Mouse (Mus musculus): ENCODE results near the gene Wbp1. TPM values are rescaled to one million over a fixed set of nuclear protein-coding genes. Genes with fewer than 3 reads are reported as not detected.

Gene Wbp1
- total RNA-seq, 2 experiments from 2014 or later, result 34.8 to 89.9 TPM

DNA sequence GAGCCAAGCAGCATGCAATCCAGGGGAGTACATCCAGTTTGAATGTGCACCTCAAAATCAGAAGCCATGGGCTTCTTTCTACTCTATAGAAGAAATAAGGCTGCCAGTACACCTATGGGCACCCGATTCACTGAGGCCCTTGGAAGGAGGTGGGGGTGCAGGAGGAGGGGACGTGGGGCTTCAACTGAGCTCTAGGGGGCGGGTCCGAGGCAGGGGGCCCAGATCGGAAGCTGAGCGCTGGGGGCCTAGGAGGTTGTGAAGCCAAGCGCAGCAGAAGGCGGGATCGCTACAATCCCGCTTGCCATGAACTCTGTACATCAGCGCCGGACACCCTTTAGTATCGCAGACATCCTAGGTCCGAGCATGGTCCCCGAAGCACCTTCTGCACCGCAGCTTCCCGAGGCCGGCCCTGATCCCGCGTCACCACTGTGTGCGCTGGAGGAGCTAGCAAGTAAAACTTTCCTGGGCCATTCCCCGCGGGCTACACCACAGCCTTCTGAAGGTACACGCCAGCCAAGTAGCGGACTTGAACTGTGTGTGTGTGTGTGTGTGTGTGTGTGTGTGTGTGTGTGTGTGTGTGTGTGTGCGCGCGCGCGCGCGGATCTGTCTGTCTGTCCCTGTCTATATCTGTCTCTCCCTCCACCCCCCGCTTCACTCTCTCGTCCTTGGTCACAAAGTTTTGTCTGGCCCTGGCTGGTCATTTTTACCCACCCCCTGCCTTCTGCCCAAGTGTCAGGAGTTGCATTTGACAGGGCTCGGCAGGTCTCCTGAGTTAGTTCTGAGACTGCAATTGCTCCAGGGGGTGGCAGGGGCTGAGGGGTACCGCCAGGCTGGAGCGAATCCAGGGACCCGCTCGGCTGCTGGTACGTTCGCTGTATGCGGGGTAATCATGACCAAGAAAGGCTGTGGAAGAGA, 35.0 kb downstream of the Wbp1 start, which contains the start of gene Lbx2:
TSS of gene Lbx2 (plus strand) at position 247 of the 915 bp plus-strand sequence.
- ATAC-seq (ENCODE audit: poor library complexity, severe bottlenecking), result 0 out of 2 replicates have a peak, but pooled peaks have one; percentile 29

DNA sequence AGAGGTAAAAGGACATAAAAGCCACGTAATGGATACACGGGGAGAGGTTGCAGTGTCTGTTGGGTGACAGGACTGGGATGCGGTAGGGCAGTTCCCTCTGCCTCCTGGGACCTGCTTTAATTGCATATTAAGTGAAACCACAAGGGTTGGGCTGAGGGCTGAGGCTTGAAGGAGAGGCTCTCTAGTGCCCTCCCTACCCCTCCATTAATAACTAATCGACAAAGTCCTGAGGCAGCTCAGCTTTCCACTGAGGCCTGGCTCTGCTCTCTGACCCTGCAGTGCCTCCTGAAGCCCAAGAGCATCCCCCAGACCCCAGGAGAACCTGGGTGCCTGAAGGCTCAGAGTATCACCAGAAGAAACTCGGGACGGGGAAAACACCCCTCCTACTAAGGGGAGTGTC, 36.9 kb downstream of the Wbp1 start:
- no peak for ATAC-seq (ENCODE audit: poor library complexity, severe bottlenecking)

DNA sequence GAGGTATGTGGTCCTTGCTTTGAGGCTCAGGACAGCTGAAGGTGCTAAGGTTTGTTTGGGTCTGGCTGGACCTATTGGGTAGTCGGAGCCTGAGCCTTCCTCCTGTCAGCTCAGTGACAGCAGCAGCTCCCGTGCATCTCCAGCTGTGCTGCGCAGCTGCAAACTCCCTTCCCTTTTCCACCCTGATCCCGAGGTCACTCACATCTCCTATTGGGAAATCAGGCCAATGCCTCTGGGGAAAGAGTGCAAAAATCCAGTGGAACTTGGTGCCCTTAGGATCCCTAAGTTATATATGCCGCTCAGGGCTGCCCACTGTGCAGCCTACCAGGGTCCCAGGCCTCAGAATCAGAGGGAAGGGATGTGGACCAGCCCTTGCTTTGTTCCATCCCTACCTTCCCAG, 37.9 kb downstream of the Wbp1 start:
- no peak for ATAC-seq (ENCODE audit: poor library complexity, severe bottlenecking)

DNA sequence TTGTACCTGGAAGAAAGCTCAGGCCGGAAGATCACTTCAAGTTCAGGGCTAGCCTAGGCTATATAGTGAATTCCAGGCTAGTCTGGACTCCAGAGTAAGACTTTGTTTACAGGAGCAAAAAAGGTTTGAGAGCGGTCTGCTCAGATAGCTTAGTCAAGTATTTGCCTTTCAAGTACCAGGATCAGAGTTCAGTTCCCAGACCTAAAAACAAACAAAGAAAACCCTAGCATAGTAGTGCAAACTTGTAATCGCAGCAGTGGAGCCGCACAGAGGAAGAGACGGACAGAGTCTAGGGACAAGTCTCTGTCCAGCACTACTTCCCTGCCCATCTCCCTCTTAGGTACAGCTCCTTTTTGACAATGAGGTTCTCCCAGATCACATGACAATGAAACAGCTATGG, 41.1 kb downstream of the Wbp1 start:
- no peak for ATAC-seq (ENCODE audit: poor library complexity, severe bottlenecking)

DNA sequence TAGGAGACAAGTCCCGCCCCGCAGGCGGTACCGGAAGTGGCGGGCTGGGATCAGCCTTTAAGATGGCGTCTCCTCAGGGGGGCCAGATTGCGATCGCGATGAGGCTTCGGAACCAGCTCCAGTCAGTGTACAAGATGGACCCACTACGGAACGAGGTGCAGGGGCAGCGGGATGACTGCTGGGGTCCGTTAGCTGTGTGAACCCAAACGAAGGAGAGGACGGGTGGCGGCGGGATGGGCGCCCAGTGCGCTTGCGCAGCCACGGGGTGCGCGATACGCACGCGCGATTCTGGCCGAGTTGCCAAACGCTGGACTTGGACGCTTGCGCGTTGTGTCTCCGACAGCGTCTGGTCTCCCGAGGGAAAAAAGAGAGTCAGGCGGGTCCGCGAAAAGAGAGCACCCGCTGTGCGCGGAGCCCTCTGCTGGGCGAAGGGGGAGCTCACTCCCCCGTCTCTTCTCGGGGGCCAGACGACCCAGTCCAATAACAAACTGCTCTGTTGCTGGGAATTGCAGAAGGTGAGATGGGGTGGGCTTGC, 43.0 kb downstream of the Wbp1 start:
- peak; percentile 98 for ATAC-seq (ENCODE audit: poor library complexity, severe bottlenecking)

DNA sequence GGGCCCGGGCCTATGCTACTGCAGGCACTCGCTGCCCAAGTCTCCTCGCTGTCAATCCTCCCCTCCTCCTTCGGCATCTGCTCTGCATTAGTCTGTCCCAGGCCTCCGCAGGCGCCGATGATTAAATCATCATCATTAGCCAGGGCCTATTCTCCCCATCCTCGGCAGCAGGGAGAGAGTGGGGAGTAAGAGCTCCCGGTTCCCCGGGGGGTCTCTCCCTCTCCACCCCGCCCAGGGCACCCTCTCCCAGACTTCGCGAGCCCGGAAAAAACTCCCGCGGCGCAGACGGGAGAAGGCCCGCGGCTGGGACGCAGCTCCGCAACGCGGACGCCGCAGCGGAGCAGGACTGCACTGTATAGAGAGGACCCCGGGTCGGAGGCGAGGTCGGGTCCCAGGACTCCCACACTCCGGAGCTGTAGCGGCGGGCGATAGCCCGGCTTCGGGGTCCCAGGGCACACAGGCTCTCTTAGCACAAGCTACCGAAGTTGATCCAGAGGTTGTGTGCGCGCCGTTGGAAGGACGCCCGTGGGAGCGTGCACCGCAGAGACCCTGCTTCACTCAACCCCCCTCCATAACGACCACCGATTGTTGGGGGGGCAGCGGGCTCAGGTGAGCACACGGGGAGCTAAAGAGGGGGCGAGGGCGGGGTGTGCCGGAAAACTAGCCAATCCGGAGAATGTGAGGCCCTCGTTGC, 43.6 kb downstream of the Wbp1 start, which contains the start of gene Pcgf1:
TSS of gene Pcgf1 (plus strand) at position 240 of the 694 bp plus-strand sequence.
- peak; percentile 13; the same call in 1 of the 2 replicates for ATAC-seq (ENCODE audit: poor library complexity, severe bottlenecking)

DNA sequence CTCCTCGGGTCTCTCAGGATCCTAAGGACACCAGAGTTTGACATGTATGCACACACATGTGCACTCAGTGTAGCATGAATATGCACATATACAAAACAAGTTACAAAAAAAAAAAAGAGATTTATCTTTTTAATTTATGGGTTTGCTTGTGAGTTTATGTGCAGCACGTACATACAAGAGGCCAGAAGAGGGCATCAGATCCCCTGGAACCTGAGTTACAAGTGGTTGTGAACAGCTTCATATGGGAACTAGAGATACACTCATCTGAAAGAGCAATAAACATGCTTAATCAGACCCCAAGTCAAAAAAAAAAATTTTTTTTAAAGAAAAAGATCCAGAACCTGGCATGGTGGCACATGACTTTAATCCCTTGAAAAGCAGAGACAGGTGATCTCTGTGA, 46.4 kb downstream of the Wbp1 start:
- no peak for ATAC-seq (ENCODE audit: poor library complexity, severe bottlenecking)

DNA sequence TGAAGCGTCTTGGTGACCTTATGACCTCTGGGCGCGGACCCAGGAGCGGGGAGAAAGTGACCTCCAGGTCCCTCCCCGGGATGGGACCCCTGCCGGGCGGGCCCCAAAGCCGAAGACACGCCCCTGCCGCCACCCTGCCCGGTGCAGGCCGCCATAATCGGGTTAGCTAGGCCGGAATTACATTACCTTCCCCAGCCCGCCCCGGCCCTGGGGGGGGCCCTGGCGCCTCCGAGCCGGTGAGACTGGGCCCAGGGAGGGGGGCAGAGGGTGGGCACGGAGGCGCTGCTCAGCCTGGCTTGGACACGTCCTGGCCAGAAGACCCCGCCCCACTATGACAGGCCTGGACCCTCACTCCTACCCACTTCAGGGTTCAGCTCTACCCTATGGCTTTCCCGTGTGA, 50.1 kb downstream of the Wbp1 start:
- no peak for ATAC-seq (ENCODE audit: poor library complexity, severe bottlenecking)

DNA sequence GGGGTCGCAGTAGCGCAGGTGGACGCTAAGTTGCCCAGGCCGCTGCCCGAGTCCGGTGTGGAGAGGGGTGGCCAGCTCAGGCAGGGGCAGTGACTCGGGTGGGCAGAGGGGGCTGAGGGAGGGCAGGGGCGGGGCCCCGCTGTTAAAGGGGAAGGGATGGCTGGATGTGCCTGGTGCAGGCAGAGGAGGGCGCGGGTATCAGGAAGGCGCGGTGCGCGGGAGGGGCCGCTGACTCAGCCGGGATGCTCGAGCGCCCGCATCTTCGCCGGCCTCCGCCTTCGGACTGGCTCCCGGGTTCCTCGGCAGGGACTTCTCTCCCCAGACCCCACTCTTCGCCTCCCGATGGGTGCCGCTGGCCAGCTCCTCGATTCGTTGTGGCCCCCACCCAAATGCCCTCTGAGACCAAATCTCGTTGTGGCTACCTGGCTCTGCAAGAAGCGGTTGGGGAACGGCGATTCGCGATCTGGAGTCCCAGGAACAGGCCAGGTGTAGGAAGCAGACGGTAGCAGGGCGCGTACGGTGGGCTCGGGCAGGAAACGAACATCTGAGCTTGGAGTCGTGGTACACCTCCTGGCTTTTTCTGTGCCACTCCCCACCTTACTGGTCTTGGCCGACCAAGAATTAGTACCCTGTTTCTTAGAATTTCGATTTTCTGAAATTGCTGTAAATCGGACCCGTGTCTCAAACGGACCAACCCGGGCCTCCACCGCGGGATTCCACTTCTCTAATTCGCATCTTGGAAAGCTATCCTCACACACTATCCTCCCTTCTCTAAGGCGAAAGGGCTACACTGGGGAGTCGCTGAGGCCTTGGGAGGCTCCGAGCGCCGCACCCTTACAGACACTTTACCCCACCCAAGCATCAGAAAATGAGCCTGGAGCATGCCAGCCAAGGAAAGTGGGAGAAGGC, 50.8 kb downstream of the Wbp1 start:
- no peak for ATAC-seq (ENCODE audit: poor library complexity, severe bottlenecking)

DNA sequence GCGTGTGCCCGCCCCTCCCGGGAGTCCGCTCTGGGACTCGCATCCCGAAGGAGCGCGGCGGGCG, 51.3 kb downstream of the Wbp1 start, which contains the start of gene Tlx2:
TSS of gene Tlx2 (minus strand) at position 47 of the 64 bp plus-strand sequence.
- no peak for ATAC-seq (ENCODE audit: poor library complexity, severe bottlenecking)

DNA sequence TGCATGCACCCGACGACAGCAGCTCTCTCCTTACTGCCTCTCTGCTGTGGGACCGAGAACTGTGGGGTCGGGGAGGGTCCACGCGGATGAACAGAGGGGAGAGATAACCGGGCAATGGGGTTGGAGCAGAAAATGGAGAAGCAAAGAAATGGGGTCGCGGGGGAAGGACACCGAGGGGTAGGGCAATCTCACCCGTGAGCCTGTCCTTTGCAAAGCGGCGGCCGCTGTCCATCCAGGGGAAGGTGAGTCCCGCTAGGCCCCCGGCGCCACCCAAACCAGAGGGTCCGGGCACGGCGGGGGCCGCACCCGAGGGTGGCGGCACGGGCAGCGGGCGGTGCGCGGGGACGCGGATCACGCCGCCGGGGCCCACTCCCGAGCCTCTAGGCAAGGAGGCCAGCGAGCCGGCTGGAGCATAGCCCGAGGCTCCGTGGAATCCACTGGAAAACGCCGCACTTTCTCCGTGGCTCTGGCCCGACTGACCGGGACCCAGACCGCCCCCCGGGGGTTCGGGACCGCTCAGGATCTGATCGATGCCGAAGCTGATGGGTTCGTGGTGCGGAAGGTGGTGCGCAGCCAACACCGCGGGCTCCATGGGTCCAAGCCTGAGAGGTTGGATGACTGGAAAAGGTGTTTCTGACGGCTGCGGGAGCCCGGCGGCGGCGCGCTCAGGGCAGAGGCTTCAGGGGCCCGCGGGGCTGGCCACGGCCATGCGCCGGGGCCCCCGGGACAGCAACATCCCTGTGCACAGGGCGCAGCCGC, 51.7 kb downstream of the Wbp1 start:
- no peak for ATAC-seq (ENCODE audit: poor library complexity, severe bottlenecking)

Other genes starting within 250 kb of the Wbp1 start
- 1.4 and 2.5 TPM in 2 replicates for gene Sema4f, start 181.8 kb downstream of the Wbp1 start, total RNA-seq (2015)
- 0.29 and 1.6 TPM in 2 replicates for gene Sema4f, start 181.8 kb downstream of the Wbp1 start, total RNA-seq (2017)
- 0.98 and 1.1 TPM in 2 replicates for gene M1ap, start 174.7 kb downstream of the Wbp1 start, total RNA-seq (2015)
- gene M1ap, start 174.7 kb downstream of the Wbp1 start, total RNA-seq (2017), result 1.5 and 3.5 TPM in 2 replicates
- gene Dok1, start 88.1 kb downstream of the Wbp1 start, total RNA-seq (2015), result 10.2 and 12.3 TPM in 2 replicates
- gene Dok1, start 88.1 kb downstream of the Wbp1 start, total RNA-seq (2017), result 23.5 and 26.8 TPM in 2 replicates
- gene Loxl3, start 87.4 kb downstream of the Wbp1 start, total RNA-seq (2015), result 0.30 and 0.65 TPM in 2 replicates
- 0.44 and 1.4 TPM in 2 replicates for gene Loxl3, start 87.4 kb downstream of the Wbp1 start, total RNA-seq (2017)
- gene Aup1, start 67.0 kb downstream of the Wbp1 start, total RNA-seq (2015), result 156 and 191 TPM in 2 replicates
- gene Aup1, start 67.0 kb downstream of the Wbp1 start, total RNA-seq (2017), result 143 and 168 TPM in 2 replicates
- gene Htra2, start 66.3 kb downstream of the Wbp1 start, total RNA-seq (2015), result 53.9 and 55.6 TPM in 2 replicates
- gene Htra2, start 66.3 kb downstream of the Wbp1 start, total RNA-seq (2017), result 34.1 and 41.4 TPM in 2 replicates
- gene Dqx1, start 63.7 kb downstream of the Wbp1 start, total RNA-seq (2015), result 2.2 and 2.3 TPM in 2 replicates
- gene Dqx1, start 63.7 kb downstream of the Wbp1 start, total RNA-seq (2017), result 0.62 and 1.2 TPM in 2 replicates
- not detected in 2 replicates for gene Tlx2, start 51.3 kb downstream of the Wbp1 start, total RNA-seq (2015)
- not detected in 2 replicates for gene Tlx2, start 51.3 kb downstream of the Wbp1 start, total RNA-seq (2017)
- 28.9 and 37.5 TPM in 2 replicates for gene Pcgf1, start 43.7 kb downstream of the Wbp1 start, total RNA-seq (2015)
- gene Pcgf1, start 43.7 kb downstream of the Wbp1 start, total RNA-seq (2017), result 10.5 and 16.6 TPM in 2 replicates
- not detected in 2 replicates for gene Lbx2, start 35.2 kb downstream of the Wbp1 start, total RNA-seq (2015)
- not detected in 2 replicates for gene Lbx2, start 35.2 kb downstream of the Wbp1 start, total RNA-seq (2017)
- 2.2 and 3.9 TPM in 2 replicates for gene Ccdc142, start 20.0 kb downstream of the Wbp1 start, total RNA-seq (2015)
- 0.22 and 3.2 TPM in 2 replicates for gene Ccdc142, start 20.0 kb downstream of the Wbp1 start, total RNA-seq (2017)
- gene Gm42688, start 19.9 kb downstream of the Wbp1 start, total RNA-seq (2015), result 0.87 and 1.3 TPM in 2 replicates
- gene Gm42688, start 19.9 kb downstream of the Wbp1 start, total RNA-seq (2017), result 2.9 and 3.0 TPM in 2 replicates
- 44.5 and 45.8 TPM in 2 replicates for gene Mrpl53, start 12.5 kb downstream of the Wbp1 start, total RNA-seq (2015)
- 20.8 and 27.7 TPM in 2 replicates for gene Mrpl53, start 12.5 kb downstream of the Wbp1 start, total RNA-seq (2017)
- 17.5 and 21.6 TPM in 2 replicates for gene Mogs, start 6.1 kb downstream of the Wbp1 start, total RNA-seq (2015)
- gene Mogs, start 6.1 kb downstream of the Wbp1 start, total RNA-seq (2017), result 33.4 and 38.7 TPM in 2 replicates
- 18.8 and 19.6 TPM in 2 replicates for gene Ino80b, start 3.9 kb upstream of the Wbp1 start, total RNA-seq (2015)
- gene Ino80b, start 3.9 kb upstream of the Wbp1 start, total RNA-seq (2017), result 26.0 and 36.2 TPM in 2 replicates
- 0.52 and 0.67 TPM in 2 replicates for gene Rtkn, start 13.9 kb upstream of the Wbp1 start, total RNA-seq (2015)
- 0.29 and 1.2 TPM in 2 replicates for gene Rtkn, start 13.9 kb upstream of the Wbp1 start, total RNA-seq (2017)
- not detected in 2 replicates for gene Wdr54, start 34.8 kb upstream of the Wbp1 start, total RNA-seq (2015)
- gene Wdr54, start 34.8 kb upstream of the Wbp1 start, total RNA-seq (2017), result 0.88 TPM in 1 of 2 replicates, not detected in the other
- gene 1700003E16Rik, start 34.8 kb upstream of the Wbp1 start, total RNA-seq (2015), result not detected in 2 replicates
- gene 1700003E16Rik, start 34.8 kb upstream of the Wbp1 start, total RNA-seq (2017), result not detected in 2 replicates
- 30.6 and 38.8 TPM in 2 replicates for gene Dctn1, start 44.4 kb upstream of the Wbp1 start, total RNA-seq (2015)
- 41.0 and 61.7 TPM in 2 replicates for gene Dctn1, start 44.4 kb upstream of the Wbp1 start, total RNA-seq (2017)
- 0.02 TPM in 1 of 2 replicates, not detected in the other for gene Slc4a5, start 98.3 kb upstream of the Wbp1 start, total RNA-seq (2015)
- gene Slc4a5, start 98.3 kb upstream of the Wbp1 start, total RNA-seq (2017), result not detected in 2 replicates
- 33.8 and 35.7 TPM in 2 replicates for gene Mthfd2, start 204.3 kb upstream of the Wbp1 start, total RNA-seq (2015)
- 37.8 and 39.7 TPM in 2 replicates for gene Mthfd2, start 204.3 kb upstream of the Wbp1 start, total RNA-seq (2017)
- 163 and 172 TPM in 2 replicates for gene Mob1a, start 204.5 kb upstream of the Wbp1 start, total RNA-seq (2015)
- gene Mob1a, start 204.5 kb upstream of the Wbp1 start, total RNA-seq (2017), result 250 and 263 TPM in 2 replicates
- 33.8 and 35.8 TPM in 2 replicates for gene Bola3, start 227.6 kb upstream of the Wbp1 start, total RNA-seq (2015)
- 22.6 and 23.5 TPM in 2 replicates for gene Bola3, start 227.6 kb upstream of the Wbp1 start, total RNA-seq (2017)